Mouse (Mus musculus) CH12.LX (cell line): ENCODE data around the gene Nme3. TPM values are rescaled to one million over a fixed set of nuclear protein-coding genes. Genes with fewer than 3 reads are reported as not detected.
A peak's percentile ranks its signal among the peaks of the same experiment; 100 is the strongest.

ENCODE experiments used
- DNase-seq: peaks from one replicate; pipeline ENCODE4 v3.0.0-alpha.2; 2013; ENCODE audit errors: extremely low read depth
- H3K27ac ChIP-seq: 2 replicates; pipeline ENCODE4 v1.5.1; 2012; ENCODE audit warnings: low read depth, mild to moderate bottlenecking, control low read depth, moderate library complexity; ENCODE audit not compliant: insufficient read depth
- H3K27me3 ChIP-seq: replicated peaks from 2 replicates; pipeline ENCODE3; 2012; ENCODE audit warnings: inconsistent platforms
- H3K36me3 ChIP-seq, 2 experiments: replicated peaks in 1 of 2; 2 replicates each; pipeline versions ENCODE3 to v1.6.1; 2012; ENCODE audit warnings: inconsistent platforms in 1 of 2, low read length in 1 of 2, mild to moderate bottlenecking in 1 of 2, mixed read lengths in 1 of 2, moderate library complexity in 1 of 2; ENCODE audit not compliant: control insufficient read depth in 1 of 2, insufficient read depth in 1 of 2
- H3K4me1 ChIP-seq, 2 experiments: 2 replicates each; pipeline ENCODE4 v1.6.1; 2012; ENCODE audit warnings: inconsistent platforms in 1 of 2, moderate library complexity in 1 of 2; ENCODE audit not compliant: insufficient read depth in 2 of 2, control insufficient read depth in 1 of 2
- H3K4me2 ChIP-seq: 2 replicates; pipeline ENCODE4 v1.6.1; 2012; ENCODE audit warnings: low read depth, mild to moderate bottlenecking, control low read depth; ENCODE audit not compliant: poor library complexity, insufficient read depth, severe bottlenecking
- H3K4me3 ChIP-seq, 3 experiments: fragments of 150-350 bp in 1 of 3; sonication (generic) in 1 of 3; replicated peaks in 1 of 3; 2 replicates each; pipeline versions ENCODE3 to v1.5.1; 2011 to 2012; ENCODE audit warnings: low read depth in 2 of 3, low read length in 2 of 3, mild to moderate bottlenecking in 2 of 3, moderate library complexity in 2 of 3, control low read depth in 1 of 3, improper control_type of control experiment in 1 of 3, inconsistent platforms in 1 of 3, mixed read lengths in 1 of 3; ENCODE audit not compliant: poor library complexity in 1 of 3
- H3K79me2 ChIP-seq: replicated peaks from 2 replicates; pipeline ENCODE4 v1.6.1; 2012; ENCODE audit warnings: mild to moderate bottlenecking, moderate library complexity; ENCODE audit not compliant: control insufficient read depth, poor library complexity, insufficient read depth, severe bottlenecking; ENCODE audit errors: extremely low read depth
- H3K9ac ChIP-seq: 2 replicates; pipeline ENCODE4 v1.6.1; 2012; ENCODE audit warnings: low read depth, mild to moderate bottlenecking, control low read depth, moderate library complexity; ENCODE audit not compliant: insufficient read depth
- H3K9me3 ChIP-seq: replicated peaks from 2 replicates; pipeline ENCODE3; 2012; ENCODE audit warnings: low read length, inconsistent platforms, mixed read lengths
- CHD1 ChIP-seq: IDR thresholded peaks from 2 replicates; pipeline ENCODE4 v1.6.1; 2012; ENCODE audit warnings: low read depth, low read length, improper control_type of control experiment, inconsistent platforms
- CTCF ChIP-seq, 2 experiments: IDR thresholded peaks in 1 of 2; conservative IDR thresholded peaks in 1 of 2; 2 replicates each; pipeline ENCODE4 v1.5.1; 2011 to 2012; ENCODE audit warnings: low read depth in 2 of 2, low read length in 2 of 2, improper control_type of control experiment in 1 of 2, inconsistent platforms in 1 of 2, mild to moderate bottlenecking in 1 of 2, moderate library complexity in 1 of 2
- E2F4 ChIP-seq: IDR thresholded peaks from 2 replicates; pipeline ENCODE4 v1.6.1; 2011; ENCODE audit warnings: low read depth, low read length, improper control_type of control experiment; ENCODE audit not compliant: insufficient replicate concordance
- GABPA ChIP-seq: IDR thresholded peaks from 2 replicates; pipeline ENCODE4 v1.6.1; 2012; ENCODE audit warnings: low read depth, low read length, improper control_type of control experiment, inconsistent platforms; ENCODE audit not compliant: insufficient replicate concordance
- MAX ChIP-seq: IDR thresholded peaks from 2 replicates; pipeline ENCODE4 v1.6.1; 2011; ENCODE audit warnings: low read length, improper control_type of control experiment
- MAZ ChIP-seq: IDR thresholded peaks from 2 replicates; pipeline ENCODE4 v1.6.1; 2012; ENCODE audit warnings: low read depth, mild to moderate bottlenecking, inconsistent platforms, low read length, improper control_type of control experiment, moderate library complexity
- MEF2A ChIP-seq: IDR thresholded peaks from 2 replicates; pipeline ENCODE4 v1.6.1; 2014; ENCODE audit warnings: low read depth, mild to moderate bottlenecking, inconsistent platforms, low read length, improper control_type of control experiment, borderline replicate concordance
- NRF1 ChIP-seq: IDR thresholded peaks from 2 replicates; pipeline ENCODE4 v1.6.1; 2014; ENCODE audit warnings: low read depth, mild to moderate bottlenecking, inconsistent platforms, low read length, improper control_type of control experiment, moderate library complexity
- PAX5 ChIP-seq: IDR thresholded peaks from 2 replicates; pipeline ENCODE4 v1.6.1; 2012; ENCODE audit warnings: low read length, inconsistent platforms, mixed read lengths
- POLR2A ChIP-seq: IDR thresholded peaks from 2 replicates; pipeline ENCODE4 v1.6.1; 2011; ENCODE audit warnings: low read depth, mild to moderate bottlenecking, improper control_type of control experiment, low read length
- RAD21 ChIP-seq: IDR thresholded peaks from 2 replicates; pipeline ENCODE4 v1.6.1; 2011; ENCODE audit warnings: low read depth, mild to moderate bottlenecking, low read length, improper control_type of control experiment, moderate library complexity
- SIN3A ChIP-seq: IDR thresholded peaks from 2 replicates; pipeline ENCODE4 v1.6.1; 2012; ENCODE audit warnings: low read length, improper control_type of control experiment, inconsistent platforms
- UBTF ChIP-seq: IDR thresholded peaks from 2 replicates; pipeline ENCODE4 v1.6.1; 2012; ENCODE audit warnings: low read depth, mild to moderate bottlenecking, inconsistent platforms, low read length, improper control_type of control experiment, moderate library complexity
- USF1 ChIP-seq: IDR thresholded peaks from 2 replicates; pipeline ENCODE4 v1.6.1; 2014; ENCODE audit warnings: low read depth, mild to moderate bottlenecking, inconsistent platforms, low read length, improper control_type of control experiment
- ZC3H11A ChIP-seq: IDR thresholded peaks from 2 replicates; pipeline ENCODE4 v1.6.1; 2012; ENCODE audit warnings: low read depth, mild to moderate bottlenecking, inconsistent platforms, low read length, improper control_type of control experiment
- ZNF384 ChIP-seq: IDR thresholded peaks from 2 replicates; pipeline ENCODE4 v1.6.1; 2012; ENCODE audit warnings: low read depth, low read length, improper control_type of control experiment, inconsistent platforms
- dilution Hi-C: fragments of 300-500 bp; cut with MboI; formaldehyde crosslinking; loops from 2 replicates; pipeline ENCODE4 v1.14.3; 2020; ENCODE audit warnings: low sequenced_read_pairs; ENCODE audit not compliant: extremely low pct_unique_long_range_greater_than_20kb, extremely low pct_ligation_motif_present
- in situ Hi-C: fragments of 300-500 bp; cut with MboI; formaldehyde crosslinking; loops from 3 replicates; pipeline ENCODE4 v1.14.3; 2019; ENCODE audit warnings: low sequenced_read_pairs, low pct_ligation_motif_present, low pct_unique_long_range_greater_than_20kb, mixed read lengths
- polyA plus RNA-seq: library from polyadenylated mRNA; unstranded; fragments of >175 nt; gene quantifications from 2 replicates; pipeline ENCODE4 v1.2.1, GENCODE M21; 2012; ENCODE audit warnings: low read depth; ENCODE audit not compliant: insufficient read length
- total RNA-seq, 2 experiments: library from RNA; depleted of rRNA; stranded (reverse); fragments of 300-350 nt in 1 of 2; fragments of >200 nt in 1 of 2; gene quantifications; 2 replicates each; pipeline ENCODE4 v1.2.3; 2012 to 2014

The Nme3 gene
- total and polyA plus RNA-seq, 3 experiments, result 11.4 to 16.7 (median 13.8) TPM

GRCm38 (mm10) chr17:24895571-24896240 is 594 bp upstream of the Nme3 start:
- Histone ChIP-seq H3K4me3 (peak overlapping the region; percentile 83 to 94 (median 92)), H3K9me3 (no peaks in the 10 kb centered on the region), H3K4me2 (peak overlapping the region; percentile 91), H3K27me3 (no peaks in the 10 kb centered on the region), H3K36me3 (peaks cover 67 to 72% of the 10 kb centered on the region in 2 experiments), H3K9ac (peak overlapping the region; percentile 74), H3K4me1 (peaks cover 15 to 61% of the 10 kb centered on the region in 2 experiments), H3K79me2 (peaks cover 15% of the 10 kb centered on the region), H3K27ac (peak overlapping the region; percentile 68)
- TF ChIP-seq MAZ (no peak), SIN3A (0 out of 2 replicates have a peak, but pooled peaks have one; percentile 10)
- DNase-seq, result peak; percentile 27
- in situ Hi-C loops, result no loop called here
- dilution Hi-C loops, result no loop called here

- peaks cover 15% of the 10 kb centered on the region for H3K79me2 ChIP-seq
- peaks cover 68 to 76% of the 10 kb centered on the region in 2 experiments for H3K36me3 ChIP-seq
- H3K4me2 ChIP-seq, result peak overlapping the region; percentile 91
- H3K27me3 ChIP-seq, result no peaks in the 10 kb centered on the region
- no peak for DNase-seq
- no peak overlapping the region for H3K27ac ChIP-seq
- dilution Hi-C loops (no loop called here), in situ Hi-C loops (no loop called here)
- no peaks in the 10 kb centered on the region for H3K9me3 ChIP-seq
- H3K4me1 ChIP-seq, result peaks cover 12 to 49% of the 10 kb centered on the region in 2 experiments
- TF ChIP-seq MAX (no peak), RAD21 (no peak), CTCF (conservative IDR thresholded peaks at IDR 0.05 in 1 of 2, IDR thresholded peaks at IDR 0.05 in 1 of 2; ENCODE audit: low read depth in 2 of 2, low read length in 2 of 2) (no peak), ZNF384 (no peak), MAZ (no peak), UBTF (no peak), GABPA (no peak), USF1 (no peak), MEF2A (no peak), E2F4 (no peak)
- peak overlapping the region; percentile 83 to 94 (median 92) for H3K4me3 ChIP-seq
- peak overlapping the region; percentile 74; the same call in 1 of the 2 replicates for H3K9ac ChIP-seq
Observed at GRCm38 (mm10) chr17:24896993-24897269, 631 bp downstream of the Nme3 start.

GRCm38 (mm10) chr17:24897600-24897999 is 1.3 kb downstream of the Nme3 start:
- dilution Hi-C loops (no loop called here), in situ Hi-C loops (no loop called here)
- Histone ChIP-seq H3K9ac (no peak overlapping the region), H3K27ac (no peak overlapping the region), H3K4me2 (no peak overlapping the region), H3K27me3 (no peaks in the 10 kb centered on the region), H3K36me3 (peaks cover 68 to 76% of the 10 kb centered on the region in 2 experiments), H3K4me1 (peaks cover 12 to 42% of the 10 kb centered on the region in 2 experiments), H3K4me3 (peak overlapping the region in 1 of 3 experiments; percentile 17), H3K79me2 (peaks cover 15% of the 10 kb centered on the region), H3K9me3 (no peaks in the 10 kb centered on the region)
- no peak for DNase-seq
- no peak for TF ChIP-seq POLR2A
- TF ChIP-seq NRF1, result no peak
- no peak for TF ChIP-seq GABPA
- TF ChIP-seq PAX5, result no peak
- TF ChIP-seq CTCF (conservative IDR thresholded peaks at IDR 0.05 in 1 of 2, IDR thresholded peaks at IDR 0.05 in 1 of 2; ENCODE audit: low read depth in 2 of 2, low read length in 2 of 2), result no peak
- no peak for TF ChIP-seq CHD1
- TF ChIP-seq ZC3H11A, result no peak
